Mouse (Mus musculus) adipocyte (in vitro differentiated cells): Measurements from ENCODE around the gene Rps10.
A peak's percentile ranks its signal among the peaks of the same experiment; 100 is the strongest.
"Not testable (repeated sequence)": the region's sequence is repeated elsewhere in the genome, so short reads cannot be mapped to it uniquely, and the experiment has no call there.

Experiments
- DNase-seq: peaks from one replicate; pipeline ENCODE4 v3.0.0-alpha.2; 2016; ENCODE audit warnings: low spot score

Gene Rps10

DNA sequence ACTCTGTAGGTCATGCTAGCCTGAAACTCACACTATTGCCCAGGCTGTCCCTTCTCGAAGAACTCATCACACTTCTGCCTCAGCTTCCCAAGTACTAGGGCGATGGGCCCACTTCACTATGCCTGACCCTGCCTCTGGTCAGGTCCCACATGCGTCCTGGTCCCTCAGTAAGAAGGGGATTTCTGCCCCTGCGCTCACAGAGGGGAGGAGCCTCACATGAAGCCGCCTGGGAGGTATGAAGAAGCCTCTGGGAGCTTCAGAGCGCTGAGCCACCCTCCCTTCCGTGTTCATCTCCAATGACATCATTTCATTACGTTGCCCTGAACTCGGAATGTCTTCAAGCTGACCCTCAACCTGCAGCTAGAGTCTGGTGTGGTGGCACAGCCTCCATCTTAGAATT lies 7.3 kb upstream of the Rps10 start:
- no peak for DNase-seq

- no peak for DNase-seq
Observed at GRCm38 (mm10) chr17:27643101-27643500, 6.6 kb upstream of the Rps10 start.

DNA sequence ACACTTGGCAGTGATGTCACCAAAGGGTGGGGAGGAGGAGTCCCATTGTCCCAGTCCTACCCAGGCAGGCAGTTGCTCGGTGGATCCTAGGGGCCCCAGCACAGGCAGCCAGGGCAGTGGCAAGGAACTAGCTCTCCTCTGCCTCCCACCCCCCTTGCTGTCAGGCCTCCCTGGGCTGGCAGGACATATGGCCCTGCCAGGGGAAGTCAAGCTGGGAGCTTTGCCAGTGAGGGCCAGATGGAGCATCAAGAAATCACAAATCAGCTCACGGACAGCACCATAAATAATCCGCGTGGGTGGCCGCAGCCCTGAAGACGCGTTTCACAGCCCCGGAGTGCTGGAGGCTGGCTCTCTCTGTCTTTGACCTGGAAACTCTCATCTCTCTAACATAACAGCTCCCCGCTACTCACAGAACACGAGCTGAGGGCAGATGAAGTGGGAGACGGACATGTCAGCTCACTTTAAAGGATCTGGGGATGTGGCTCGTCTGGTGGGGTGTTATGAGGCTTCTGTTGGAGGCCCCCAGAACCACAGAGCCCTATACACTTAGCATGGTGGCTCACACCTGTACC lies 6.1 kb upstream of the Rps10 start:
- DNase-seq = peak; percentile 79

DNA sequence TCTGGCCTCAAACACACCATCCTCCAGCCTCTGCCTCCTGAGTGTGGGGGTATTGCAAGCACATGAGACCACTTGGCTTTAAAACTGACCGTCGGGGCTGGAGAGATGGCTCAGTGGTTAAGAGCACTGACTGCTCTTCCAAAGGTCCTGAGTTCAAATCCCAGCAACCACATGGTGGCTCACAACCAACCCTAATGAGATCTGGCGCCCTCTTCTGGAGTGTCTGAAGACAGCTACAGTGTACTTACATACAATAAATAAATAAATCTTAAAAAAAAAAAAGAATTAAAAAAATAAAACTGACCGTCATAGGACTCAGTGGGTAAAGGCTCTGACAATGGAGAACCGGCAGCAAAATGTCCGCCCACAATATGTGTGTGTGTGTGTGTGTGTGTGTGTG lies 3.4 kb upstream of the Rps10 start:
- DNase-seq = not testable (repeated sequence)

DNA sequence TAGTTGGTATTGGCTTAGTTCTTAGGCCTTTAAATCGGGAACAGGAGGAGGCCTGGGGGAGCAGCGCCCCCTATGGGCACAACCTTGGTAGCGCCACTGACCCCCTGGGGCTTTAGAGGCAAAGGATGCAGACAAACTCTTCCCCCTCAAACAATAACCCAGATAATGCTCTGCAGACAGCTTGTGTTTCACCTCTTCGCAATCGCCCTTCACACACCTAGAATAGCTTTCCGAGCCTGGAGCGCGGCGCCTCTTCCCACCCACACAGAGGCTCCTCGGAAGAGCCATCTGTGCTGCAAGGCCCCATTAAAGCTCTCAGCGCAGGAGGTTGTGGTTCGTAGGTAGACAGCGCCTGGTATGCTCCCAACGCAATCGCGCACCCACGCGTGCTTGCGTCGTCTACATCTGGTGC lies 2.5 kb upstream of the Rps10 start:
- DNase-seq = no peak

DNA sequence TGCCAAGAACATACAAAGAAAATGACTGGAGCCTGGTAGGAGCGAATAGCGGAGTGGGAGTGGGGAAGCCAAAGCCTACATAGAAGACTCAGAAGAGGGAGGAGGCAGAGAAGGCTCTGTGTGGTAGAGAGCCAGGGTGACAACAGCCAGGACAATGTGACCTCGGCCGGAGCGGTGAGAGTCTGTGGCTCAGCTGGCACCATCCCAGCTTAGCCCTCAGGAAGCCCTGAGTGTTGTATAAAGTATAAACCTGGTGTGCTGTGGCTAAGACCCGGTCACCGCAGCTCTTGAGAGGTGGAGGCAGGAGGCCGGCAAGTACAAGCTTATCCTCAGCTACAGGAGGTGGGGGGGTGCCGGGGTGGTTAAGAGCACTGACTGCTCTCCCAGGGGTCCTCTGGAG lies 864 bp upstream of the Rps10 start:
- DNase-seq = no peak

DNA sequence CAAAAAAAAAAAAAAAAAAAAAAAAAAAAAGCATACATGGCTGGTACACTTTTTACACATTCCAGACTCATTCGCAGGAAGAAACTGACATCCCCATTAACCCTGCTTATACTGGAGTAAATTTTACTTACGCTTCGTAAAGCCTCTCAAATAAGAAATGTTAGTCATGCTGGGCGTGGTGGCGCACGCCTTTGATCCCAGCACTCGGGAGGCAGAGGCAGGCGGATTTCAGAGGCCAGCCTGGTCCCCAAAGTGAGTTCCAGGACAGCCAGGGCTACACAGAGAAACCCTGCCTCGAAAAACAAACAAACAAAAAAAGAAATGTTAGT lies 930 bp downstream of the Rps10 start:
- not testable (repeated sequence) for DNase-seq

- peak; percentile 95 for DNase-seq
Observed at GRCm38 (mm10) chr17:27634871-27635574, 1.4 kb downstream of the Rps10 start, which contains the start of gene RPS10-NUDT3. Gene RPS10-NUDT3, minus strand, starts transcription at chr17:27635222.

- peak; percentile 89 for DNase-seq
Observed at GRCm38 (mm10) chr17:27629249-27630020, 7.0 kb downstream of the Rps10 start.

GRCm38 (mm10) chr17:27628376-27628775 lies 8.1 kb downstream of the Rps10 start:
- no peak for DNase-seq

DNA sequence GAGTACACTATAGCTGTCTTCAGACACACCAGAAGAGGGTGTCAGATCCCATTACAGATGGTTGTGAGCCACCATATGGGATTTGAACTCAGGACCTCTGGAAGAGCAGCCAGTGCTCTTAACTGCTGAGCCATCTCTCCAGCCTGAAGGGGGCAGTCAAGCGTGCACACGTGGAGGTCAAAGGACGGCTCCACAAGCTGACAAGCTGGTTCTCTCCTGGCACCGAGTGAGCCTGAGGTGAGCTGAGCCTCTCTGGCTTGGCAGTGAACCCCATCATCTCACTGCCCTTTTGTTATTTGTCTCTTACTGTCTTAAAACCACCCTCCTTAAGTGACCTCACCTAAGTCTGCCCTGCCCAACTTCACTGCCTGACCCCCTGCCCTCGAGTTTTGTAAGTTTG lies 9.0 kb downstream of the Rps10 start:
- DNase-seq = no peak

GRCm38 (mm10) chr17:27626681-27627080 lies 9.8 kb downstream of the Rps10 start:
- no peak for DNase-seq

- DNase-seq = no peak
Observed at GRCm38 (mm10) chr17:27625455-27626251, 10.8 kb downstream of the Rps10 start.

GRCm38 (mm10) chr17:27623360-27624326 lies 12.8 kb downstream of the Rps10 start, which contains the start of gene Nudt3:
Gene Nudt3, minus strand, starts transcription at chr17:27623495.
- DNase-seq = peak; percentile 88

DNA sequence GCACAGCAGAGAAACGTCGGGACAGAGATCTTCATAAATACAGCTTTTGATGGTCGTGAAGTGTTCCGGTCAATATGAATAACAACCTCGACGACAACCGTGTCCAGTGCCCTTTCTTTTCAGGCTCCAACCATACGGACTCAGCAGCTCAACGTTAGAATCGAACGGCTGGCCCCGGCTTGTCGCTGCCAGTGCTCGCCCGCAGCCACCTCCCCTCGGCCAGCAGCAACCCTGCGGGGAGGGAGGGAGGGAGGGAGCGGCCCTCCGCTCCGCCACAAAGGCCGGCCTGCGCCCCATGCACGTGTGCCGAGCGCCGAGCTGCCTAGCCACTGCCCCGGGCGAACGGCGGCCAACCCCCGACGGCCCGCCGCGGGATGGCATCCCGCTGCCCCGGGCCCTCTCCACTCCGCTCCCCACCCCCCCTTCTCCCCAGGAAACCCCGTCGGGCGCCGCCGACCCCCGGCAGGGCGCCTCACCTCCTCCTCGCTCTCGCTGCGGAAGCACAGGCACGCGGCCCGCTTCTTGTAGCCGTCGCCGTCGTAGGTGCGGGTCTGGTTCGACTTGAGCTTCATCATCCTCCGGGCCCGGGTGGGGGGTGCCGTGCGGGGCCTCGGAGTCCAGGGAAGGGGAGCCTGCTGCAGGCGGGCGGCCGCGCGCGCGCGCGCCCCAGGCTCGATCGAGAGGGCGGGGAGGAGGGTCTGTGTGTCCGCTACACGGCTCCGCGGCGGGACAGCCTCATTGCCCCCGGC lies 13.7 kb downstream of the Rps10 start:
- DNase-seq = peak; percentile 53

DNA sequence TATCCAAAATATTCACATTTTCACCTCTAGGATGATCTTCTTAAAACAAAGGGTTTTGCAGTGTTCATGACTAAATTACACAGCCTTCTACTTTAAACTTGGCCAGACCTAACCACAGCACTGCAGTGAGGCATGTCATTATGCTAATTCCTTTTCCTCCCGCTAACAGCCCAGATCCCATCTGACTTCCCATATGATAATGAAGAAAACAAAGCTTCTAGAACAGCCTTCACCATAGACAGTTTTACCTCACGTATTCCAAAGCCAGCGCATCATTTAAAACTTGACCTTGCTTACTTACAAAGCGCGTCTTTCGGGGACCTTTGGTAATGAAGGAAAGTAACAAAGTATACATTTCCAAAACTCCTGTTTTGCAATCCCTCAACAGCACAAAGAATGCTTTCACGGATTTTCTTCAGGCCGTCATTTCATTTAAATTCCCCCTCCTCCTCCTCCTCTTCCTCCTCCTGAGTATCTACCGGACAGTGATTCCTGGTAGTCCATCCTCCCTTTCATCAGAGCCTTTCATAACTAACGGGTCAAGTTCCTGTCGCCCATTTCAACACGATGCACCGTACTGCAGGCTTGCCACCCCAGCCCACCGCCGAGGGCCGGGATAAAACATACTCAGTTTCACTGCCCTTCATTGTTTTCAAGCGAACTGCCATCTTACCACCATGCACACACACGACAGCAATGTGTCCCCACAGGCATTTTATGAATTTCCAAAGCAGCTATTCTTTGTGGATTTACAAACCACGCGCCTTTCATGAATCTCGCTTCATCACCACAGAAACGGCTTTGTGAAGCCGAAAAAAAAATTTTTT lies 14.6 kb downstream of the Rps10 start:
- DNase-seq = no peak

DNA sequence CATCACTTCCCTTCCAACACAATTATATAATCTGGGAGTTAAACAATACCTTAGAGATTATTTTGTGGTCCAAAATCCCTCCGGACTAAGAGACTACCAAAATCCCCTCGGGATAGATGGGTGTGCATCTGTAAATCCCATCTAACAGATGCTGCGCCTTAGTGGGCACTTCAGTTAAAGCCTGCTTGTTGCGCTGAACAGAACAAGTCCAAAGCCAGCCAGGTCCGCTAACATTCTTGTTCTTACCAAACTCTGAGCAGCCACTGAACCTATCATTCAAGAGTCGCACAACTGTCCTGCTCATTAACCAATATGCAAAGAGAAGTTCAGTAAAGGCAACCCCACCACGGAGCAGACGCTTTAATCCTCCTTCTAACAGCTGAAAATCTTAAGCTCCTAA lies 15.3 kb downstream of the Rps10 start:
- no peak for DNase-seq

- no peak for DNase-seq
Observed at GRCm38 (mm10) chr17:27615388-27615787, 21.1 kb downstream of the Rps10 start.

DNA sequence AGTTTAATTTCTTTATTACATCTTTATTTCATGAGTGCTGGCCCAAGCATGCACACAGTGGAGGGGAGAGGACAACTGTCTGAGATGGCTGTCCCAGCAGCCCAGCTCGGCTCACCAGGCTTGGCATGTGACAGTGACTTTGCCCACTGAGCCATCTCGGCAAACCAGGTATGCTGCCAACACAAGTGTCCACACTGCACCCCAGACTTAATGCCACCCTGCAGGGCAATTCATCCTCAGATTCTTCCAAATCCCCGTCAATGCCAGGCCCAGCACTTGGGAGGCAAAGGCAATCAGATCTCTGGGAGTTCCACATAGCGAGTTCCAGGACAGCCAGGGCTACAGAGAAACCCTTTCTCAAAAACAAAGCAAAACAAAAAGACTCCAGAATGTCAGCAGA lies 23.5 kb downstream of the Rps10 start:
- DNase-seq = no peak

- no peak for DNase-seq
Observed at GRCm38 (mm10) chr17:27611994-27612393, 24.5 kb downstream of the Rps10 start.
